Mouse (Mus musculus): Measurements from ENCODE around the gene Scgb2b11.
"Not testable (repeated sequence)": the region's sequence is repeated elsewhere in the genome, so short reads cannot be mapped to it uniquely, and the experiment has no call there.

The Scgb2b11 gene

GRCm38 (mm10) chr7:32211045-32211444 lies at the start of gene Scgb2b11:
Gene Scgb2b11 (minus strand): TSS chr7:32211145.
- not testable (repeated sequence) for DNase-seq (ENCODE audit: low read depth, low spot score)

GRCm38 (mm10) chr7:32222540-32222939 lies 11.6 kb upstream of the Scgb2b11 start, which contains the start of gene Scgb1b11:
Gene Scgb1b11 (plus strand): TSS chr7:32222840.
- not testable (repeated sequence) for DNase-seq (ENCODE audit: low read depth, low spot score)
